Comparison of ENCODE assay signal across 7 mouse cellular contexts in the genomic region with DNA sequence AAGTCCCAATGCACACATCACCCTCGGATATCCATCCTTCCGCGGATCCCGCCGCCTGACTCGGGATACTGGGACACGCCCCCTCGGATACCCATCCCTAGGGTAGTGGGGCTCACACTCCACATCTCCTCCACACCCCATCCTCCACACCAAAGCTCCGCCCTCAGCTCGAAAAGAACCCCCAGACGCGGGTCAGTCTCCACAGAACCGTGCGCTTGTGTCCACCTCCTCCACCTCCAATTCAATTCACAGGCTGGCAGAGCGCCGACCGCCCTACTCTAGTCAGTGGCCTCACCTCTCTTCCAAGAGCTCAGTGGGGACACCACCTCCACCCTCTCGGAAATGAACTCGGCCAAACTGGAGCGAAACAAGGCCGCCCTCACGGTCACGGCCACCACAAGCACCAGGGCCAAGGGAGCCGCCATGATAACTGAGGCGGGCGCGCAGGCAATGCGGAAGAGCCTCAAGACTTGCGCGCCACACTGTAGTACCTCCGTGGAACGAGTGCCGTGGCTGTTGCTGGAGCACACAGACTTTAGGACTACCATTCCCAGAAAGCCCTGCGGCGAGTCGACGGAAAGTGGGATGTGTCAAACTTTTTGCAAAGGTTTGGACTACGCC. TPM values are rescaled to one million over a fixed set of nuclear protein-coding genes. Genes with fewer than 3 reads are reported as not detected.
DNase-seq lines count a peak whose midpoint lies in the region; ATAC-seq lines count a peak whose summit lies in the region.

A gene (minus strand): TSS at position 460 of the 621 bp plus-strand sequence.

- H3K9ac ChIP-seq in intestine, embryonic 16.5 days (ENCODE audit: low read depth, low read length) = peak within 1 kb of the TSS; percentile 83
- H3K9ac ChIP-seq in midbrain, embryonic 11.5 days (ENCODE audit: low read length) = peak within 1 kb of the TSS; percentile 68

- H3K4me3 ChIP-seq in intestine, embryonic 16.5 days (ENCODE audit: low read length) = peak within 1 kb of the TSS; percentile 91
- peak within 1 kb of the TSS; percentile 66 for H3K4me3 ChIP-seq in midbrain, embryonic 11.5 days (ENCODE audit: low read depth, low read length)

- H3K27ac ChIP-seq in intestine, embryonic 16.5 days (ENCODE audit: low read length) = peak within 1 kb of the TSS; percentile 74
- H3K27ac ChIP-seq in midbrain, embryonic 11.5 days (ENCODE audit: low read depth, low read length) = no peak within 1 kb of the TSS

- peaks cover 7% of the 10 kb centered on the region; the same call in 1 of the 2 replicates for H3K4me1 ChIP-seq in intestine, embryonic 16.5 days (ENCODE audit: control insufficient read depth, insufficient read depth, low read length)
- H3K4me1 ChIP-seq in midbrain, embryonic 11.5 days (ENCODE audit: control insufficient read depth, insufficient read depth, low read length) = peaks cover 5% of the 10 kb centered on the region

- no peaks in the 10 kb centered on the region for H3K36me3 ChIP-seq in intestine, embryonic 16.5 days (ENCODE audit: control insufficient read depth, insufficient read depth, low read length)
- no peaks in the 10 kb centered on the region for H3K36me3 ChIP-seq in midbrain, embryonic 11.5 days (ENCODE audit: control insufficient read depth, insufficient read depth, low read length)

- H3K27me3 ChIP-seq in intestine, embryonic 16.5 days (replicated peaks; ENCODE audit: control insufficient read depth, insufficient read depth, low read length) = no peaks in the 10 kb centered on the region
- no peaks in the 10 kb centered on the region for H3K27me3 ChIP-seq in midbrain, embryonic 11.5 days (ENCODE audit: control insufficient read depth, insufficient read depth, low read length)

- no peaks in the 10 kb centered on the region for H3K9me3 ChIP-seq in intestine, embryonic 16.5 days (ENCODE audit: control insufficient read depth, low read length)
- no peaks in the 10 kb centered on the region for H3K9me3 ChIP-seq in midbrain, embryonic 11.5 days (ENCODE audit: control insufficient read depth, low read length)

- under 1% methylated on average over 38 of the region's 38 CpGs for WGBS in intestine, embryonic 16.5 days
- 0% methylated on average over 38 of the region's 38 CpGs for WGBS in midbrain, embryonic 11.5 days

- peak; percentile 95 for DNase-seq in adrenal gland, adult 8-10 months
- DNase-seq in embryo, embryonic 9.5 days (ENCODE audit: extremely low spot score) = peak; percentile 91
- peak; percentile 71 to 90 for DNase-seq in gastrocnemius, postnatal 4 days (ENCODE audit: low spot score in 2 of 2)
- DNase-seq in left cerebral cortex, postnatal 36 days (ENCODE audit: low spot score in 2 of 2) = peak; percentile 95
- DNase-seq in midbrain, embryonic 11.5 days (ENCODE audit: low spot score, missing footprints) = peak; percentile 98
- DNase-seq in skeletal muscle tissue, adult 2 months (ENCODE audit: low read depth, low spot score) = peak; percentile 92

- H3K4me2 ChIP-seq in intestine, embryonic 16.5 days (ENCODE audit: low read depth, low read length) = peak within 1 kb of the TSS; percentile 78
- peak within 1 kb of the TSS; percentile 71 for H3K4me2 ChIP-seq in midbrain, embryonic 11.5 days

- ATAC-seq in intestine, embryonic 16.5 days = peak; percentile 99
- ATAC-seq in midbrain, embryonic 11.5 days (ENCODE audit: low FRiP score) = peak; percentile 99

- intact Hi-C loops in left cerebral cortex, postnatal 36 days (cut with DNase I) = loop anchor here (2.0 kb wide), 1 partner anchor 26 kb away; no protein-coding TSS in a partner anchor

RNA-seq across cellular contexts. Expression of the gene that starts here (rescaled TPM):
- 10 to 100 TPM; 31.3 to 50.4 (median 38.7) TPM for total RNA-seq in adrenal gland, adult 8-10 months (2022)
- total RNA-seq in gastrocnemius, postnatal 4 days (2021) = 10 to 100 TPM; 28.6 to 29.4 TPM
- 61.3 and 61.5 TPM in 2 replicates for polyA plus RNA-seq in intestine, embryonic 16.5 days (2015; fragmentation: Nextera tagmentation; extraction: Ambion mirVana)
- 10 to 100 TPM; 25.7 to 30.5 TPM for total RNA-seq in left cerebral cortex, postnatal 36 days (2021)
- polyA plus RNA-seq in midbrain, embryonic 11.5 days (2014; fragmentation: Nextera tagmentation; extraction: Ambion mirVana) = 52.8 and 63.6 TPM in 2 replicates
